Mouse (Mus musculus) left cerebral cortex, postnatal 36 days (tissue): ENCODE measurements around the gene Dcaf12. TPM values are rescaled to one million over a fixed set of nuclear protein-coding genes. Genes with fewer than 3 reads are reported as not detected.

ENCODE experiments used
- DNase-seq, 2 experiments: peaks; one replicate each; pipeline ENCODE4 v3.0.0; 2021 to 2022; ENCODE audit warnings: low spot score in 2 of 2, mixed read lengths in 1 of 2
- intact Hi-C: fragments of 180-260 bp; cut with DNase I; formaldehyde crosslinking; loops from one replicate; pipeline ENCODE4 v1.15.1; 2025
- total RNA-seq, 2 experiments: library from RNA; stranded (reverse); gene quantifications; 2 replicates each; pipeline ENCODE4 v1.2.3; 2021

The Dcaf12 gene
- total RNA-seq, result 10 to 100 TPM; 41.9 to 43.5 TPM

DNA sequence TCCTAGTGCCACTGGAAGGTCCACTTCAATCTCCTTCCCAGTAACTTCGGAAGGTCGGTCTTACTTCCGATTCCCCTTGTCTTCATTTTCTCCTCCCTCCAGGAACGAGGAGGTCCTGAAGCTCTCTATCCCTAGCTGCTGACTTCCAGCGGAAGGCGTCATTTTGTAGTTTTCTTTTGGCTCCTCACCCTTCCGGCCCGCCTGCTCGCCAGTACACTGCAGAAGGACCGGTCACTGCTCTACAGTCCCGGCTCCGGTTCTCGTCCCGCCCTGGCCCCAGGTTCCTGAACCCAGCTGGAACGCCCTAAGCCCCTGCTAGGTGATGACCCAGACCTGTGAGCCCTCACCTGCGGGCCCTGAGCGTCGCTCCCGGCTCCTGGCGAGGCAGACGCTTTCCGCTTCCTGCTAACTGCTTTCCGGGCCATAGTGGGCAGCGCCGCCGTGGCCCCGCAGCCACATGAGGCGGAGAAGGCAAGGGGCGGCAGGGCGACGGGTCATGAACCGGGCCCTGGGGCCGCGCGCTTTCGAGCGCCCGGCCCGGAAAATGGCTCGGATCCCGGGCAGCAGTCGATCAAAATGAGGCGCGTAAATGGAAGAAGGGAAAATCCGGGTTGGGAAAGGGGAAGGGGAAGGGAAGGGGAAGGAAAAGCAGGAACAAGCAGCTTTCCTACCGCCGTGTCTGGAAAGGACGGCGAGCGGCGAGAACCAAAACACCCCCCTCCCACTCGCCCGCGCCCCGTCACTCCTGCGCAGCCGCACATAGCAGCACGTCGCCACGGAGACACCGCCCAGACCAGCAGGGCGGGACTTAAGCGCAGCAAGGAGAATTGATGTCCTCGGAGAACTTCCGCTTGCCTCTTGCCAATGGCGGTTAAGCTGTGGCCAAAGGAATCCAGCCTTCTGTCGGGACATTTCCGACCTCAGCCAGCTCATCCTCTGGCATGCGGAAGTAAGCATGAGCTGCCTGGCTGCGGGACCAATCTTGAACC lies at the start of gene Dcaf12:
Dcaf12 (minus strand) TSS at position 749 of the 989 bp plus-strand sequence.
- intact Hi-C loops, result loop anchor here (2.0 to 5.0 kb wide), 2 partner anchors 34 to 78 kb away; partner anchors contain the start of gene Ubap1
- peak; percentile 93 to 95 for DNase-seq

- no peak for DNase-seq
- intact Hi-C loops, result no loop called here
These were observed 46.4 kb upstream of the Dcaf12 start for GRCm38 (mm10) chr4:41361059-41361458.

- no peak for DNase-seq
- intact Hi-C loops, result no loop called here
These were observed 44.7 kb upstream of the Dcaf12 start for GRCm38 (mm10) chr4:41359358-41359757.

DNA sequence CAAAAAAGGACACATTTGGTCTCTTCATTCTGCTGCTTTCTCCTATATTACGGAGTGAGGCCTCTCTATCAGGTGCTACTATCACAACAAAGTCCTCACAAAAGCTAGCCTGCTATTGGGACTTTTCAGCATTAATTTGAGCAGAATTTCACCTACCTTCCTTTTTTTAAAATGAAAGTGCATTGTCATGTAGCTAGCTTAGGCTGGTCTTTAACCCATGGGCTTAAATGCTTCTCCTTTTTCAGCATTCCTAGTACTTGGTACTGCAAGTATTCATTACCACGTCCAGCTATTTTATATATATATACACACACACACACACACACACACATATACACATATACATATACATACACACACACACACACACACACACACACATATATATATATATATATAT lies 44.0 kb upstream of the Dcaf12 start:
- DNase-seq, result no peak
- intact Hi-C loops, result no loop called here

- intact Hi-C loops, result no loop called here
- no peak for DNase-seq
These were observed 42.5 kb upstream of the Dcaf12 start for GRCm38 (mm10) chr4:41357154-41357553.

- intact Hi-C loops, result no loop called here
- no peak for DNase-seq
These were observed 38.6 kb upstream of the Dcaf12 start for GRCm38 (mm10) chr4:41353265-41353664.

- no peak for DNase-seq
- intact Hi-C loops, result no loop called here
These were observed 38.1 kb upstream of the Dcaf12 start for GRCm38 (mm10) chr4:41352758-41353157.

GRCm38 (mm10) chr4:41349199-41349591 lies 34.5 kb upstream of the Dcaf12 start:
- intact Hi-C loops, result loop anchor here (2.0 to 5.0 kb wide), 2 partner anchors 34 to 43 kb away; partner anchors contain the start of gene Dcaf12
- no peak for DNase-seq

GRCm38 (mm10) chr4:41348584-41349198 lies 34.0 kb upstream of the Dcaf12 start, which contains the start of gene Ubap1:
Gene Ubap1 (plus strand): TSS chr4:41348996.
- intact Hi-C loops, result loop anchor here (2.0 to 5.0 kb wide), 2 partner anchors 34 to 44 kb away; partner anchors contain the start of gene Dcaf12

GRCm38 (mm10) chr4:41347839-41348238 lies 33.1 kb upstream of the Dcaf12 start:
- intact Hi-C loops, result loop anchor here (2.0 to 5.0 kb wide), 2 partner anchors 33 to 44 kb away; partner anchors contain the start of gene Dcaf12
- no peak for DNase-seq

More at GRCm38 (mm10) chr4:41348584-41349198, 34.0 kb upstream of the Dcaf12 start, which contains the start of gene Ubap1:
- peak; percentile 88 to 90 for DNase-seq

DNA sequence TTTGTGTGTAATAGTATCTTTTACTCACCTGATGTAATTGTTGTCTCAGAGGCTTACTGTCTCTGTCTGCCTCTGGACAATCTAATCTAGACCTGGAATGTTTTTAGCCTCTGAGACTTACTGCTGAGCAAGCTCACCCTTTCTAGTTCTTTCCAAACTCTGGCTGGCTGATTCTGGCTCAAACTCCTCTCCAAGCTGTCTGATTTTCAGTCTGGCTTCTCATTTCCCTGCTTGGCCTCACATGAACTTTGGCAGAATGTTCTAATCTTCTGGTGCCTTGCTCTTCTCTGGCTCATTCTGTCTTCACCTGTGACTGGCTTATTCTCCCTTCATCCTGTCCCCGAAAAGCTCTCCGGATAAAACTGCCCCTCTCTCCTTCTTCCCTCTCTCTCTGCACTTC lies 31.3 kb upstream of the Dcaf12 start:
- DNase-seq, result no peak
- intact Hi-C loops, result loop anchor here (5.0 kb wide), 1 partner anchor 46 kb away; no protein-coding TSS in a partner anchor

- intact Hi-C loops, result no loop called here
- no peak for DNase-seq
These were observed 26.3 kb upstream of the Dcaf12 start for GRCm38 (mm10) chr4:41340912-41341550.

DNA sequence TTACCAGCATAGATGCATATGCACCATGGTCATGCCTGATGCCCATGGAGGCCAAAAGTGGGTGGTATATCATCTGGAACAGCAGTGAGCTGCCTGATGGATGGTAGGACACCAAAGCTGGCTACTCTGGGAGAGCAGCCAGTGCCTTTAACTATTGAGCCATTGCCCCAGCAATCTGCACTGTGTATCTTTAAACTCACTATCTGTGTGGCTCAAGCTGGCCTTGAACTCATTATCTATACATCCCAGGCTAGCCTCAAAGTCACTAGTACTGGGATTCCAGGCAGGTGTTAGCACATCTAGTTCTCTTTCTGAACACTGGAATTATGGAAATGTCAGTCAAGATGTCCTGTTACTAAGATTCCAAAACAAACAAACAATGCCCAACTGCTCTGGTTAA lies 21.9 kb upstream of the Dcaf12 start:
- intact Hi-C loops, result no loop called here
- DNase-seq, result no peak

GRCm38 (mm10) chr4:41331698-41332421 lies 17.2 kb upstream of the Dcaf12 start:
- intact Hi-C loops, result no loop called here

GRCm38 (mm10) chr4:41331085-41331484 lies 16.4 kb upstream of the Dcaf12 start:
- no peak for DNase-seq
- intact Hi-C loops, result no loop called here

More at GRCm38 (mm10) chr4:41331698-41332421, 17.2 kb upstream of the Dcaf12 start:
- DNase-seq, result no peak

- intact Hi-C loops, result no loop called here
- DNase-seq, result no peak
These were observed 14.8 kb upstream of the Dcaf12 start for GRCm38 (mm10) chr4:41329481-41329880.

DNA sequence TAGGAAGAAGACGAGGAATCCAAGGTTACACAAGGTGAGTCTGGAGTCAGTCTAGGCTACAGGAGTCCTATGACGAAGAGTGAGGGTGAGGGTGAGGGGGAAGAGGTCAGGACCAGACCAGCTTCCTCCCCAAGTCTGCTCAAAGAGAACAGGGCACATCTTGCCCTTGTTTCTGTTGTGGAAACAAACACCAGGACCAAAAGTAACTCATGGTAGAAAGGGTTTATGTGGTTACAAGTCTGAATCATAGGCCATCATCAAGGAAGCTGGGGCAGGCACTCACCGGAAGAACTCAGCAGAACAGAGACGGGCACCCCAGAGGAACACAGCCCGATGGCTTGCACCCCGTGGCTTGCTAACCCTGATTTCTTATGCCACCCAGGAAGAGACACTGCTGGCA lies 12.2 kb upstream of the Dcaf12 start:
- no peak for DNase-seq
- intact Hi-C loops, result no loop called here

- no peak for DNase-seq
- intact Hi-C loops, result no loop called here
These were observed 6.3 kb upstream of the Dcaf12 start for GRCm38 (mm10) chr4:41320971-41321370.

DNA sequence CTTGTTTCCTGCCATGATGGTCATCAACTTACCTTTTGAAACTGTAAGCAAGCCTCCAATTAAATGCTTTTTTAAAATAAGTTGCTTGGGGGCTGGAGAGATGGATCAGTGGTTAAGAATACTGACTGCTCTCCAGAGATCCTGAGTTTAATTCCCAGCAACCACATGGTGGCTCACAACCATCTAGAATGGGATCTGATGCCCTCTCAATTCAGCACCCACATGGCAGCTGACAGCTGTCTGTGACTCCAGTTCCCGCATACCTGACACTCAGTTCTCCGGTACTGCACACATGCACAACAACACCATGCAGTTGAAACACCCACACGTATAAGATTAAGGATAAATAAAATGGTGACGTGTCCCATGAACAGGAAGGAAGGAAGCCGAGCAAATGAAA lies 3.6 kb upstream of the Dcaf12 start:
- no peak for DNase-seq
- intact Hi-C loops, result no loop called here
